Mouse (Mus musculus) spleen, adult 2 months (tissue): ENCODE data around the gene Cd300lg.

ENCODE experiments used
- CTCF ChIP-seq: fragments of 200-500 bp; IDR thresholded peaks from 2 replicates; pipeline ENCODE4 v1.5.1; 2011; ENCODE audit warnings: mild to moderate bottlenecking, inconsistent platforms; ENCODE audit not compliant: insufficient read depth, insufficient read length, insufficient replicate concordance; ENCODE audit errors: extremely low read depth
- POLR2A ChIP-seq: fragments of 200-500 bp; IDR thresholded peaks from 2 replicates; pipeline ENCODE4 v1.6.1; 2011; ENCODE audit warnings: low read depth, low read length, inconsistent platforms

- TF ChIP-seq CTCF (peak; percentile 32; the same call in 1 of the 2 replicates), POLR2A (no peak)
These were observed 12.5 kb downstream of the Cd300lg start for GRCm38 (mm10) chr11:102053847-102054246.
